Mouse (Mus musculus) lung, postnatal 0 days (tissue): Measurements from ENCODE around the gene Aup1. TPM values are rescaled to one million over a fixed set of nuclear protein-coding genes. Genes with fewer than 3 reads are reported as not detected.
A peak's percentile ranks its signal among the peaks of the same experiment; 100 is the strongest.

ENCODE experiments used
- ATAC-seq: fragments of 200-750 bp; cut with Nextera tagmentation; 2 replicates; pipeline ENCODE4 v1.8.0; 2017; ENCODE audit warnings: moderate library complexity
- DNase-seq: peaks from one replicate; pipeline ENCODE4 v3.0.0-alpha.2; 2016; ENCODE audit warnings: low spot score
- H3K27ac ChIP-seq: fragments of 300-500 bp; sonication (generic); 2 replicates; pipeline ENCODE4 v1.5.1; 2014; ENCODE audit warnings: antibody characterized with exemption, mild to moderate bottlenecking, low read length, mixed read lengths
- H3K27me3 ChIP-seq: fragments of 300-500 bp; sonication (generic); replicated peaks from 2 replicates; pipeline ENCODE4 v1.6.1; 2014; ENCODE audit warnings: low read length, mixed read lengths; ENCODE audit not compliant: insufficient read depth
- H3K36me3 ChIP-seq: fragments of 300-500 bp; sonication (generic); 2 replicates; pipeline ENCODE4 v1.6.1; 2014; ENCODE audit warnings: low read length, mixed read lengths; ENCODE audit not compliant: insufficient read depth
- H3K4me1 ChIP-seq: fragments of 300-500 bp; sonication (generic); 2 replicates; pipeline ENCODE4 v1.6.1; 2014; ENCODE audit warnings: antibody characterized with exemption, low read depth, low read length, mixed read lengths; ENCODE audit not compliant: insufficient read depth
- H3K4me2 ChIP-seq: fragments of 300-500 bp; sonication (generic); replicated peaks from 2 replicates; pipeline ENCODE4 v1.6.1; 2014; ENCODE audit warnings: low read depth, mild to moderate bottlenecking, low read length, moderate library complexity, mixed read lengths
- H3K4me3 ChIP-seq: fragments of 300-500 bp; sonication (generic); 2 replicates; pipeline ENCODE4 v1.5.1; 2014; ENCODE audit warnings: low read depth, low read length
- H3K9ac ChIP-seq: fragments of 300-500 bp; sonication (generic); replicated peaks from 2 replicates; pipeline ENCODE4 v1.6.1; 2014; ENCODE audit warnings: low read depth, mild to moderate bottlenecking
- H3K9me3 ChIP-seq: fragments of 300-500 bp; sonication (generic); 2 replicates; pipeline ENCODE4 v1.6.1; 2016; ENCODE audit warnings: low read length, mixed read lengths
- CTCF ChIP-seq: IDR thresholded peaks from 2 replicates; pipeline ENCODE4 v1.5.1; 2016; ENCODE audit warnings: antibody characterized with exemption, mild to moderate bottlenecking
- EP300 ChIP-seq: IDR thresholded peaks from 2 replicates; pipeline ENCODE4 v1.6.1; 2016; ENCODE audit warnings: antibody characterized with exemption, mild to moderate bottlenecking, control low read depth
- WGBS: fragments of 180-500 bp; shearing (Covaris S2); extraction: QIAGEN DNeasy Blood & Tissue Kit; methylation state at CpG from one replicate; pipeline ENCODE4 v1.1.7; 2014; 5-methylcytosine and 5-hydroxymethylcytosine counted together
- polyA plus RNA-seq: library from polyadenylated mRNA; unstranded; fragments of >200 nt; fragmentation: Nextera tagmentation; extraction: Ambion mirVana; gene quantifications from 2 replicates; pipeline ENCODE4 v1.2.1, GENCODE M21; 2015

Aup1 gene
- polyA plus RNA-seq, 1 experiment from 2014 or later: 201 TPM

- peak; percentile 97 for DNase-seq
- Histone ChIP-seq H3K4me1 (no peaks in the 10 kb centered on the region), H3K4me2 (peak overlapping the region; percentile 98), H3K9ac (peak overlapping the region; percentile 70), H3K4me3 (peak overlapping the region; percentile 74), H3K27ac (peak overlapping the region; percentile 65; the same call in 1 of the 2 replicates), H3K27me3 (0 out of 2 replicates have a peak, but pooled peaks cover under 1% of the 10 kb centered on the region), H3K36me3 (no peaks in the 10 kb centered on the region), H3K9me3 (no peaks in the 10 kb centered on the region)
- WGBS: under 1% methylated on average over 46 of the region's 46 CpGs
- TF ChIP-seq CTCF (peak; percentile 79), EP300 (no peak)
- peak; percentile 97 for ATAC-seq
Measured at GRCm38 (mm10) chr6:83078324-83078858, 24.1 kb downstream of the Aup1 start.

GRCm38 (mm10) chr6:83080210-83080609, 25.9 kb downstream of the Aup1 start:
- no peak for DNase-seq
- no peak overlapping the region for H3K9ac ChIP-seq
- no peaks in the 10 kb centered on the region for H3K36me3 ChIP-seq
- peaks cover 9% of the 10 kb centered on the region; the same call in 1 of the 2 replicates for H3K27me3 ChIP-seq
- no peaks in the 10 kb centered on the region for H3K4me1 ChIP-seq
- 81% methylated on average over 5 of the region's 5 CpGs for WGBS
- TF ChIP-seq EP300 (no peak), CTCF (no peak)
- no peak overlapping the region for H3K4me3 ChIP-seq
- no peaks in the 10 kb centered on the region for H3K9me3 ChIP-seq
- no peak for ATAC-seq
- no peak overlapping the region for H3K27ac ChIP-seq
- no peak overlapping the region for H3K4me2 ChIP-seq

GRCm38 (mm10) chr6:83083497-83083896, 29.2 kb downstream of the Aup1 start:
- Histone ChIP-seq H3K4me3 (no peak overlapping the region), H3K36me3 (no peaks in the 10 kb centered on the region), H3K27ac (no peak overlapping the region), H3K9me3 (no peaks in the 10 kb centered on the region), H3K4me1 (peaks cover 5% of the 10 kb centered on the region), H3K4me2 (no peak overlapping the region), H3K9ac (no peak overlapping the region), H3K27me3 (peaks cover 27% of the 10 kb centered on the region; the same call in 1 of the 2 replicates)
- no peak for TF ChIP-seq CTCF
- no peak for TF ChIP-seq EP300
- WGBS: 25% methylated on average over 5 of the region's 5 CpGs
- DNase-seq (no peak), ATAC-seq (no peak)

GRCm38 (mm10) chr6:83084477-83084876, 30.2 kb downstream of the Aup1 start:
- TF ChIP-seq EP300 (no peak), CTCF (no peak)
- no peak overlapping the region for H3K4me3 ChIP-seq
- WGBS: 10% methylated on average over 6 of the region's 6 CpGs
- H3K27me3 ChIP-seq: peaks cover 28% of the 10 kb centered on the region; the same call in 1 of the 2 replicates
- no peak overlapping the region for H3K9ac ChIP-seq
- DNase-seq (no peak), ATAC-seq (no peak)
- no peaks in the 10 kb centered on the region for H3K9me3 ChIP-seq
- H3K4me1 ChIP-seq: peaks cover 5% of the 10 kb centered on the region
- H3K4me2 ChIP-seq: no peak overlapping the region
- H3K27ac ChIP-seq: no peak overlapping the region
- H3K36me3 ChIP-seq: no peaks in the 10 kb centered on the region

GRCm38 (mm10) chr6:83086121-83087035, 32.1 kb downstream of the Aup1 start, which contains the start of gene Lbx2:
Gene Lbx2, plus strand, starts transcription at chr6:83086367.
- Histone ChIP-seq H3K27me3 (peaks cover 28% of the 10 kb centered on the region; the same call in 1 of the 2 replicates), H3K4me1 (peaks cover 5% of the 10 kb centered on the region)
- ATAC-seq: no peak

More at GRCm38 (mm10) chr6:83086121-83087035, 32.1 kb downstream of the Aup1 start, which contains the start of gene Lbx2:
- DNase-seq: no peak
- no peak within 1 kb of the TSS for H3K9ac ChIP-seq
- peak within 1 kb of the TSS; percentile 50 for H3K4me2 ChIP-seq
- TF ChIP-seq EP300 (no peak), CTCF (no peak)
- peak within 1 kb of the TSS; percentile 16; the same call in 1 of the 2 replicates for H3K4me3 ChIP-seq
- H3K36me3 ChIP-seq: no peaks in the 10 kb centered on the region
- 3% methylated on average over 35 of the region's 42 CpGs for WGBS
- H3K27ac ChIP-seq: no peak within 1 kb of the TSS
- H3K9me3 ChIP-seq: no peaks in the 10 kb centered on the region
